Mouse (Mus musculus) embryonic facial prominence, embryonic 13.5 days (tissue): ENCODE data around the gene Senp1. TPM values are rescaled to one million over a fixed set of nuclear protein-coding genes. Genes with fewer than 3 reads are reported as not detected.

ENCODE experiments used
- ATAC-seq: fragments of 200-750 bp; cut with Nextera tagmentation; 2 replicates; pipeline ENCODE4 v1.8.0; 2017; ENCODE audit warnings: low read depth; ENCODE audit not compliant: insufficient number of reproducible peaks, insufficient read depth, low FRiP score, low TSS enrichment
- H3K27ac ChIP-seq: fragments of 300-500 bp; sonication (generic); 2 replicates; pipeline ENCODE4 v1.5.1; 2015; ENCODE audit warnings: moderate library complexity, mild to moderate bottlenecking, inconsistent platforms
- H3K27me3 ChIP-seq: fragments of 300-500 bp; sonication (generic); 2 replicates; pipeline ENCODE4 v1.6.1; 2015; ENCODE audit warnings: mild to moderate bottlenecking, inconsistent platforms
- H3K36me3 ChIP-seq: fragments of 300-500 bp; sonication (generic); 2 replicates; pipeline ENCODE4 v1.6.1; 2015; ENCODE audit warnings: mild to moderate bottlenecking, inconsistent platforms
- H3K4me1 ChIP-seq: fragments of 300-500 bp; sonication (generic); 2 replicates; pipeline ENCODE4 v1.6.1; 2015; ENCODE audit warnings: inconsistent platforms
- H3K4me2 ChIP-seq: fragments of 300-500 bp; sonication (generic); 2 replicates; pipeline ENCODE4 v1.6.1; 2015; ENCODE audit warnings: moderate library complexity, mild to moderate bottlenecking, inconsistent platforms
- H3K4me3 ChIP-seq: fragments of 300-500 bp; sonication (generic); 2 replicates; pipeline ENCODE4 v1.5.1; 2015; ENCODE audit warnings: mild to moderate bottlenecking, inconsistent platforms
- H3K9ac ChIP-seq: fragments of 300-500 bp; sonication (generic); 2 replicates; pipeline ENCODE4 v1.6.1; 2015; ENCODE audit warnings: mild to moderate bottlenecking, inconsistent platforms
- H3K9me3 ChIP-seq: fragments of 300-500 bp; sonication (generic); 2 replicates; pipeline ENCODE4 v1.6.1; 2016; ENCODE audit warnings: inconsistent platforms
- WGBS: fragments of 180-500 bp; shearing (Covaris S2); methylation state at CpG from one replicate; pipeline ENCODE4 v1.1.7; 2015; ENCODE audit warnings: mixed read lengths; 5-methylcytosine and 5-hydroxymethylcytosine counted together
- polyA plus RNA-seq: library from polyadenylated mRNA; unstranded; fragments of >200 nt; fragmentation: Nextera tagmentation; extraction: Ambion mirVana; gene quantifications from 2 replicates; pipeline ENCODE4 v1.2.1, GENCODE M21; 2015

Senp1 gene
- polyA plus RNA-seq, 1 experiment from 2014 or later = 36.5 TPM

DNA sequence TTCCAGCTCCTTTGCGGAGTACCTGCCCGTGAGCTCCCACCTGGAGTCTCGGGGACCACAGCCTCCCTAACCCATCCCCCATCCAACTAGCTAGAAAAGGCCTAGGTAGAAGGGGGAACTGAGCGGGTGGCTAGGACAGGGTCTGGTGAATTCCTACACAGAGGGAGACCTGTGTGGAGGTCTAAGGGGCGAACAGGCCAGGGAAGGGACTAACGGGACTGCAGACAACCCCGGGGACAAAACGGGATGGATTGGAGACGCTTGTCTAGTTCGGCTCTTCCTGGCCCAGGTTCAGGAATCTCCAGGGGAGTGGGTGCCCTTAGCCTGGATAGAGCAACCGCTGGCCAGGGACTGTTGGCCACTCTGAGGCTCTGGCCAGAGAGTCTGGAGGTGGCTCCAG is 88.4 kb downstream of the Senp1 start:
- Histone ChIP-seq H3K9ac (peak overlapping the region; percentile 83), H3K9me3 (no peaks in the 10 kb centered on the region), H3K36me3 (no peaks in the 10 kb centered on the region), H3K27me3 (peaks cover 49% of the 10 kb centered on the region), H3K4me2 (peak overlapping the region; percentile 90), H3K27ac (peak overlapping the region; percentile 89), H3K4me1 (peaks cover 46% of the 10 kb centered on the region), H3K4me3 (peak overlapping the region; percentile 61)
- 13% methylated on average over 11 of the region's 11 CpGs for WGBS
- ATAC-seq = no peak

DNA sequence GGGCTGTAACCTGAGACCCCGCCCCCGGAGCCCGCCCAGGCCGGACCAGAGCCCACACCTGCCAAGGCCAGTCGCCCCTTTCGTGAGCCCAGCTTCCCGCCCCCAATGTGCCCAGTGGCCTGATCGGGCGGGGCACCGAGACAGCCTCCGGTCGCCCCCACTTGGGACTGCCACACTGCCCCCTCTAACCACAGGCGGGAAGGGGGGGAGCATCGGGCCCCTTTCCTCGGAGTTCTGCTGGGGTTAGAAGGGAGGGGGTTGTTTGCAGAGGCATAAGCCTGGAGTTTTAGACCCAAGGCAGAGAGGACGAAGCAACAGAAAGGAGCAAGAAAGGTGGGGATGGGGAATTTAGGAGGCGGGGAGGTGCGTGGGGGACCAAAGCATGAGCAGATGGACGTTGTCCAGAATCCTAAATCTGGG is 88.8 kb downstream of the Senp1 start:
- H3K27me3 ChIP-seq = peaks cover 53% of the 10 kb centered on the region
- peak overlapping the region; percentile 61 for H3K4me3 ChIP-seq
- H3K9ac ChIP-seq = peak overlapping the region; percentile 83
- peaks cover 49% of the 10 kb centered on the region for H3K4me1 ChIP-seq
- WGBS = 0% methylated on average over 19 of the region's 19 CpGs
- H3K36me3 ChIP-seq = peaks cover under 1% of the 10 kb centered on the region; the same call in 1 of the 2 replicates
- H3K4me2 ChIP-seq = peak overlapping the region; percentile 90
- peak; percentile 65 for ATAC-seq
- H3K27ac ChIP-seq = peak overlapping the region; percentile 89
- H3K9me3 ChIP-seq = no peaks in the 10 kb centered on the region

- ATAC-seq = peak; percentile 57
- H3K4me3 ChIP-seq = peak within 1 kb of the TSS; percentile 61
- under 1% methylated on average over 59 of the region's 59 CpGs for WGBS
- peaks cover 54% of the 10 kb centered on the region for H3K4me1 ChIP-seq
- H3K27me3 ChIP-seq = peaks cover 59% of the 10 kb centered on the region
- peak within 1 kb of the TSS; percentile 89 for H3K27ac ChIP-seq
- H3K9me3 ChIP-seq = no peaks in the 10 kb centered on the region
- H3K4me2 ChIP-seq = peak within 1 kb of the TSS; percentile 90
- H3K36me3 ChIP-seq = peaks cover 3% of the 10 kb centered on the region; the same call in 1 of the 2 replicates
- H3K9ac ChIP-seq = peak within 1 kb of the TSS; percentile 83
Measured at GRCm38 (mm10) chr15:98003822-98004739, 89.5 kb downstream of the Senp1 start, which contains the start of gene Col2a1. TSS of gene Col2a1 (minus strand) at chr15:98004695.

DNA sequence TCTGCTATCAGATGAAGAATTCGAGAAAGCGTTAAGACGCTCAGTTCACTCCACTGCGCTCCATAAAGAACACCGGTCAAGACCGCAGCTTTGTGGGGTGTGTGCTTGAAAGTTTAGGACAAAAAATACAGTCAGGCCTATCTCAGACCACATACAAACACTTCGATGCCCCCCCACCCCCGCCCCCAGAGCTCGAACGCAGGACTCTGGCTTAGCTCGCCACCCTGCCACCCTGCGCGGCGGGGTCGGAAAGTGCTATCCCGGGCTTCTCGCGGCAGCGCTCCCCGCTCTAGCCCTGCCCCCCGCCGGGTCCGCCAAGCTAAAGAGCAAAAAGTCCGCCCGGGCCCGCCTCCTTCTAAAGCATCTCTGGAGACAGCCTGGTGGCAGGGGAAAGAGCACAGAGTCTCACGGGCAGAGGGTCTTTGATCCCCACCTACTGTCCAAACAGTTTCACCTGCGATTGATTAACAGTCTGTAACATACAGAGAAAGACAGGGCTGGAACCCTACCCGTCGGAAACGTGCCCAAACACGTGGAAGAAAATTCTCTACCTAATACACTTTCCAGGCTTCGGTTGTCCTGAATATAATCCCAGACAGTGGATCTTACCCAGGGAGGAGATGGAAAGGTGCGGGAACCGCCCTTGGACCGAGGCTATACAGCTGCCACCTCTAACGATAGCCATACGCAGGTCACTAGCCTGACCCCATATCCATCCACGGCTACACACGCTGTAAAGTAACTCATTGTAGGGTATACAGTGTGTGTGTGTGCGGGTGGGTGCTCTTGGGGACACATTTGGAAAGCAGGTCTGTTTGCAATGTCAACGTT is 90.3 kb downstream of the Senp1 start:
- peak overlapping the region; percentile 83 for H3K9ac ChIP-seq
- H3K9me3 ChIP-seq = no peaks in the 10 kb centered on the region
- peaks cover 5% of the 10 kb centered on the region for H3K36me3 ChIP-seq
- peak overlapping the region; percentile 61 for H3K4me3 ChIP-seq
- peaks cover 59% of the 10 kb centered on the region for H3K27me3 ChIP-seq
- peaks cover 54% of the 10 kb centered on the region for H3K4me1 ChIP-seq
- peak overlapping the region; percentile 89 for H3K27ac ChIP-seq
- ATAC-seq = no peak
- WGBS = under 1% methylated on average over 42 of the region's 42 CpGs
- H3K4me2 ChIP-seq = peak overlapping the region; percentile 90

DNA sequence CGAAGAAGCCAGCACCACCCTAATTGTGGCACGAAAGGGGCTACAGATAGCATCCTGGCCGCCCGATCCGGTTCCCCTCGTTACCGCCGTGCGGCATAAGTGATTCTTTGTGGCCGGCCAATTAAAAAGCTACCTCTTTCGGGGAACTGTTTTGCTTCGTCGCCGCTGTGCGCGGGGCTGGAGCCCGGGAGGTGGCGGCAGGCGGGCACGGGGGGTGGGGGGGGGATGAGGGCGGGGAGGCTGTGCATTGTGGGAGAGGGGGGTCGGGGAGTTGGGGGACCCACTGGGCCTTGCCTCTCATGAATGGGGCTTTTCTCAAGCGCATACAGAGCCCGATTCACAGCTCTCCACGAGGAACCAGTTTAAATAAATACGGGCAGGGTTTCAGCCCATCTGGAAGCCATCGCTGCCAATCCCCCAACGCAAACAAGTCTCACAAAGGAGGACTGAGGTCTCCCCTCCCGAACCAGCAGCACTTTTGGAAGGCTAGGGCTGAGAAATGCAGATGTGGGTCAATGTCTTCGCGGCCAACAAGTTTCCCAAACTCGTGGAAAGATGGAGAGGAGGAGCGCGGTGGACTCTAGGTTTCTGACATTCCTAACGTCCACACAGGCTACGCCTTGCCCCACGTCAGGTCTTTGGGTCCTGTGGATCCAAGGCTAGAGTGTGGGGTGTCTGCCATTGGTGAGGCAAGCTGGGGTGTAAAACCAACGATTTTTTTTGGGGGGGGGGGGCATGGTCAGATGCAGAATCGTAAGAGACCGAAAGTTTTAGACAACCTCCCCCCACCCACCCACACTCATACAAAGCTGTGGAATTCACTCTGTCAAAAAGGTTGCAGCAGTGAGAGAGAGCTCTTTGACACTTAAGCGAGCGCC is 91.2 kb downstream of the Senp1 start:
- peaks cover 58% of the 10 kb centered on the region for H3K27me3 ChIP-seq

GRCm38 (mm10) chr15:98001321-98002112 is 92.0 kb downstream of the Senp1 start:
- Histone ChIP-seq H3K4me3 (peak overlapping the region; percentile 61), H3K4me1 (peaks cover 59% of the 10 kb centered on the region), H3K9me3 (no peaks in the 10 kb centered on the region), H3K27ac (peak overlapping the region; percentile 89), H3K4me2 (peak overlapping the region; percentile 90), H3K9ac (peak overlapping the region; percentile 83), H3K36me3 (peaks cover 22% of the 10 kb centered on the region), H3K27me3 (peaks cover 51% of the 10 kb centered on the region)
- ATAC-seq = peak; percentile 2; the same call in 1 of the 2 replicates
- under 1% methylated on average over 37 of the region's 37 CpGs for WGBS

More for the DNA sequence above, 91.2 kb downstream of the Senp1 start:
- Histone ChIP-seq H3K4me3 (peak overlapping the region; percentile 61), H3K4me2 (peak overlapping the region; percentile 90), H3K9ac (peak overlapping the region; percentile 83), H3K27ac (peak overlapping the region; percentile 89), H3K36me3 (peaks cover 13% of the 10 kb centered on the region), H3K9me3 (no peaks in the 10 kb centered on the region), H3K4me1 (peaks cover 59% of the 10 kb centered on the region)
- peak; percentile 39 for ATAC-seq
- WGBS = under 1% methylated on average over 42 of the region's 42 CpGs

- ATAC-seq = no peak
- H3K4me2 ChIP-seq = peak overlapping the region; percentile 90
- 36% methylated on average over 7 of the region's 7 CpGs for WGBS
- H3K27ac ChIP-seq = peak overlapping the region; percentile 39; the same call in 1 of the 2 replicates
- peak overlapping the region; percentile 36; the same call in 1 of the 2 replicates for H3K9ac ChIP-seq
- peaks cover 32% of the 10 kb centered on the region for H3K36me3 ChIP-seq
- H3K4me3 ChIP-seq = peak overlapping the region; percentile 61
- H3K9me3 ChIP-seq = no peaks in the 10 kb centered on the region
- H3K4me1 ChIP-seq = peaks cover 54% of the 10 kb centered on the region
- peaks cover 43% of the 10 kb centered on the region for H3K27me3 ChIP-seq
Measured at GRCm38 (mm10) chr15:97999991-98000390, 93.6 kb downstream of the Senp1 start.

- Histone ChIP-seq H3K4me1 (peaks cover 49% of the 10 kb centered on the region), H3K9ac (peak overlapping the region; percentile 36; the same call in 1 of the 2 replicates), H3K27ac (peak overlapping the region; percentile 39; the same call in 1 of the 2 replicates), H3K4me2 (peak overlapping the region; percentile 90), H3K4me3 (peak overlapping the region; percentile 12), H3K9me3 (no peaks in the 10 kb centered on the region), H3K36me3 (peaks cover 37% of the 10 kb centered on the region), H3K27me3 (peaks cover 39% of the 10 kb centered on the region)
- WGBS = 48% methylated on average over 13 of the region's 13 CpGs
- ATAC-seq = no peak
Measured at GRCm38 (mm10) chr15:97999546-97999945, 94.0 kb downstream of the Senp1 start.

- Histone ChIP-seq H3K4me3 (no peak overlapping the region), H3K36me3 (peaks cover 48% of the 10 kb centered on the region), H3K27me3 (peaks cover 25% of the 10 kb centered on the region), H3K9ac (no peak overlapping the region), H3K9me3 (no peaks in the 10 kb centered on the region), H3K4me2 (no peak overlapping the region), H3K4me1 (peaks cover 44% of the 10 kb centered on the region), H3K27ac (peak overlapping the region; percentile 34; the same call in 1 of the 2 replicates)
- WGBS = 82% methylated on average over 13 of the region's 13 CpGs
- no peak for ATAC-seq
Measured at GRCm38 (mm10) chr15:97996716-97997256, 96.8 kb downstream of the Senp1 start.
